Mouse (Mus musculus) CD8-positive naive resting alpha-beta T cell, adult 57 days (primary cell): Measurements from ENCODE around the gene Snip1. TPM values are rescaled to one million over a fixed set of nuclear protein-coding genes. Genes with fewer than 3 reads are reported as not detected.

ENCODE experiments used
- total RNA-seq: library from RNA; stranded (reverse); gene quantifications from one replicate; pipeline ENCODE4 v1.2.4, GENCODE M21; 2023

The Snip1 gene
- total RNA-seq: 44.9 TPM

GRCm38 (mm10) chr4:125066490-125067370 is at the start of gene Snip1:
Gene Snip1 (plus strand): TSS chr4:125066672.

GRCm38 (mm10) chr4:125065517-125066307 is 760 bp upstream of the Snip1 start, which contains the start of gene Dnali1:
Gene Dnali1 (minus strand): TSS chr4:125065703.

GRCm38 (mm10) chr4:125084403-125085345 is 18.2 kb downstream of the Snip1 start, which contains the start of gene Meaf6:
Gene Meaf6 (plus strand): TSS chr4:125085134.

Other genes starting within 250 kb of the Snip1 start
- 90.7 TPM for gene Yrdc, start 216.0 kb upstream of the Snip1 start, total RNA-seq
- gene 1110065P20Rik, start 215.5 kb upstream of the Snip1 start, total RNA-seq: 16.3 TPM
- gene Maneal, start 204.5 kb upstream of the Snip1 start, total RNA-seq: 5.1 TPM
- gene Epha10, start 185.8 kb upstream of the Snip1 start, total RNA-seq: not detected
- gene 9930104L06Rik, start 129.6 kb upstream of the Snip1 start, total RNA-seq: 23.6 TPM
- 4.0 TPM for gene Cdca8, start 127.4 kb upstream of the Snip1 start, total RNA-seq
- not detected for gene Rspo1, start 80.2 kb upstream of the Snip1 start, total RNA-seq
- gene Gnl2, start 50.1 kb upstream of the Snip1 start, total RNA-seq: 79.2 TPM
- not detected for gene Dnali1, start 969 bp upstream of the Snip1 start, total RNA-seq
- gene Meaf6, start 18.5 kb downstream of the Snip1 start, total RNA-seq: 45.7 TPM
- gene Zc3h12a, start 61.2 kb downstream of the Snip1 start, total RNA-seq: 148 TPM